Comparison of ENCODE assay signal across 11 mouse cellular contexts in genomic region chr5:105817248-105817976, GRCm38 (mm10). TPM values are rescaled to one million over a fixed set of nuclear protein-coding genes. Genes with fewer than 3 reads are reported as not detected.
A peak's percentile ranks its signal among the peaks of the same experiment; 100 is the strongest.
DNase-seq lines count a peak whose midpoint lies in the region; ATAC-seq and TF ChIP-seq lines count a peak whose summit lies in the region.
"Had no signal": no experiment of that assay in that cellular context is flagged by ENCODE, and none has a peak within 500 bp of the region (broad histone marks: within the 10 kb centered on the region; RNA-seq: fewer than 3 reads in every experiment).

No protein-coding gene starts in this region.

- ATAC-seq in heart, embryonic 16.5 days (replicated peaks; ENCODE audit: extremely low read depth, insufficient read depth, low FRiP score) = peak; percentile 69
- ATAC-seq in heart, embryonic 12.5 days (ENCODE audit: insufficient number of reproducible peaks, low FRiP score) = no peak
- ATAC-seq in hindbrain, postnatal 0 days = no peak
- ATAC-seq in neural tube, embryonic 14.5 days (ENCODE audit: low read depth) = peak; percentile 39; the same call in 1 of the 2 replicates
- ATAC-seq: intestine, embryonic 15.5 days had no signal

- DNase-seq in retina, postnatal 7 days (ENCODE audit: low read depth, low spot score) = peak; percentile 14
- DNase-seq in retina, postnatal 1 day = no peak
- DNase-seq in hindbrain, postnatal 0 days (ENCODE audit: low spot score) = peak; percentile 65
- DNase-seq in adrenal gland, adult (ENCODE audit: inconsistent age in 2 of 2, low spot score in 1 of 2) = no peak
- DNase-seq in frontal cortex, postnatal 10 days (ENCODE audit: low spot score in 2 of 2) = no peak

- no peak overlapping the region for H3K4me2 ChIP-seq in heart, embryonic 16.5 days (ENCODE audit: low read depth, low read length)
- no peak overlapping the region for H3K4me2 ChIP-seq in heart, embryonic 12.5 days
- no peak overlapping the region for H3K4me2 ChIP-seq in hindbrain, postnatal 0 days (ENCODE audit: low read depth, low read length)
- no peak overlapping the region for H3K4me2 ChIP-seq in neural tube, embryonic 14.5 days (ENCODE audit: low read depth, low read length)
- H3K4me2 ChIP-seq: intestine, embryonic 15.5 days; midbrain, embryonic 12.5 days; stomach, embryonic 15.5 days had no signal

- no peaks in the 10 kb centered on the region for H3K27me3 ChIP-seq in heart, embryonic 16.5 days (ENCODE audit: control insufficient read depth, insufficient read depth, low read length)
- peaks cover 15% of the 10 kb centered on the region; the same call in 1 of the 2 replicates for H3K27me3 ChIP-seq in heart, embryonic 12.5 days (replicated peaks)
- H3K27me3 ChIP-seq in hindbrain, postnatal 0 days (ENCODE audit: insufficient read depth, low read length) = no peaks in the 10 kb centered on the region
- no peaks in the 10 kb centered on the region for H3K27me3 ChIP-seq in neural tube, embryonic 14.5 days (ENCODE audit: control insufficient read depth, insufficient read depth, low read length)
- H3K27me3 ChIP-seq: intestine, embryonic 15.5 days; midbrain, embryonic 12.5 days; stomach, embryonic 15.5 days had no signal

- H3K4me1 ChIP-seq in heart, embryonic 16.5 days (ENCODE audit: control insufficient read depth, insufficient read depth, low read length) = peaks cover 10% of the 10 kb centered on the region
- H3K4me1 ChIP-seq in heart, embryonic 12.5 days (replicated peaks) = peaks cover 5% of the 10 kb centered on the region
- peaks cover 4% of the 10 kb centered on the region; the same call in 1 of the 2 replicates for H3K4me1 ChIP-seq in hindbrain, postnatal 0 days (ENCODE audit: insufficient read depth, low read length)
- 0 out of 2 replicates have a peak, but pooled peaks cover 10% of the 10 kb centered on the region for H3K4me1 ChIP-seq in neural tube, embryonic 14.5 days (ENCODE audit: control insufficient read depth, insufficient read depth, low read length)
- H3K4me1 ChIP-seq: intestine, embryonic 15.5 days; stomach, embryonic 15.5 days had no signal

- TF ChIP-seq CTCF in hindbrain, postnatal 0 days (IDR thresholded peaks at IDR 0.05; ENCODE audit: low read depth) = no peak

- H3K27ac ChIP-seq in heart, embryonic 16.5 days (ENCODE audit: low read length) = peak overlapping the region; percentile 51
- H3K27ac ChIP-seq in heart, embryonic 12.5 days (ENCODE audit: poor library complexity, severe bottlenecking) = no peak overlapping the region
- H3K27ac ChIP-seq in hindbrain, postnatal 0 days = no peak overlapping the region; the same call in 1 of the 2 replicates
- 0 out of 2 replicates have a peak overlapping the region, but pooled peaks have one; percentile 16 for H3K27ac ChIP-seq in neural tube, embryonic 14.5 days (ENCODE audit: low read depth, low read length)
- H3K27ac ChIP-seq: intestine, embryonic 15.5 days; midbrain, embryonic 12.5 days; stomach, embryonic 15.5 days had no signal

- WGBS in heart, embryonic 16.5 days = 67% methylated on average over 9 of the region's 9 CpGs
- WGBS in heart, embryonic 12.5 days = 81% methylated on average over 9 of the region's 9 CpGs
- 57% methylated on average over 9 of the region's 9 CpGs for WGBS in hindbrain, postnatal 0 days
- WGBS in neural tube, embryonic 14.5 days = 72% methylated on average over 9 of the region's 9 CpGs

- no peak overlapping the region for H3K9ac ChIP-seq in heart, embryonic 16.5 days (ENCODE audit: low read length)
- H3K9ac ChIP-seq in heart, embryonic 12.5 days = no peak overlapping the region
- H3K9ac ChIP-seq in hindbrain, postnatal 0 days (replicated peaks; ENCODE audit: low read length) = no peak overlapping the region
- H3K9ac ChIP-seq in neural tube, embryonic 14.5 days (replicated peaks; ENCODE audit: low read depth, low read length) = no peak overlapping the region
- H3K9ac ChIP-seq: intestine, embryonic 15.5 days; midbrain, embryonic 12.5 days; stomach, embryonic 15.5 days had no signal

- H3K4me3 ChIP-seq in heart, embryonic 16.5 days (ENCODE audit: low read length) = no peak overlapping the region
- H3K4me3 ChIP-seq in heart, embryonic 12.5 days = no peak overlapping the region
- H3K4me3 ChIP-seq in hindbrain, postnatal 0 days (ENCODE audit: low read length) = no peak overlapping the region
- no peak overlapping the region for H3K4me3 ChIP-seq in neural tube, embryonic 14.5 days (ENCODE audit: low read depth, low read length)
- H3K4me3 ChIP-seq: intestine, embryonic 15.5 days; midbrain, embryonic 12.5 days; stomach, embryonic 15.5 days had no signal

- peaks cover 8% of the 10 kb centered on the region for H3K9me3 ChIP-seq in heart, embryonic 16.5 days (replicated peaks; ENCODE audit: control insufficient read depth, low read length)
- H3K9me3 ChIP-seq in heart, embryonic 12.5 days (replicated peaks) = peaks cover 16% of the 10 kb centered on the region
- H3K9me3 ChIP-seq in hindbrain, postnatal 0 days (ENCODE audit: low read length) = peaks cover 7% of the 10 kb centered on the region
- H3K9me3 ChIP-seq in neural tube, embryonic 14.5 days (ENCODE audit: control insufficient read depth, low read length) = peaks cover 9% of the 10 kb centered on the region; the same call in 1 of the 2 replicates
- H3K9me3 ChIP-seq: intestine, embryonic 15.5 days; stomach, embryonic 15.5 days had no signal

- peaks cover 16% of the 10 kb centered on the region for H3K36me3 ChIP-seq in heart, embryonic 16.5 days (ENCODE audit: control insufficient read depth, insufficient read depth)
- H3K36me3 ChIP-seq in heart, embryonic 12.5 days = peaks cover 17% of the 10 kb centered on the region
- H3K36me3 ChIP-seq in hindbrain, postnatal 0 days (ENCODE audit: insufficient read depth, low read length) = peaks cover 20% of the 10 kb centered on the region
- H3K36me3 ChIP-seq in neural tube, embryonic 14.5 days (ENCODE audit: control insufficient read depth, insufficient read depth, low read length) = peaks cover 20% of the 10 kb centered on the region

RNA-seq across cellular contexts. Expression of gene Zfp326, which starts 59.0 kb away (rescaled TPM):
- 21.5 and 24.8 TPM in 2 replicates for polyA plus RNA-seq in heart, embryonic 16.5 days (2015; fragmentation: Nextera tagmentation; extraction: Ambion mirVana)
- polyA plus RNA-seq in heart, embryonic 12.5 days (2016; fragmentation: Nextera tagmentation; extraction: Ambion mirVana) = 35.6 and 36.7 TPM in 2 replicates
- total RNA-seq in hindbrain, postnatal 0 days (2014; rRNA removed) = 9.1 and 11.4 TPM in 2 replicates
- 42.3 and 43.9 TPM in 2 replicates for polyA plus RNA-seq in hindbrain, postnatal 0 days (2015; fragmentation: Nextera tagmentation; extraction: Ambion mirVana)
- polyA plus RNA-seq in neural tube, embryonic 14.5 days (2014; fragmentation: Nextera tagmentation; extraction: Ambion mirVana) = 48.0 and 51.7 TPM in 2 replicates

Comparison
In these comparisons a context has a peak if more than half of its experiments do, and no peak if none do; other contexts are left out.
1. ATAC-seq: peak in heart, embryonic 16.5 days (single experiment) and neural tube, embryonic 14.5 days (single experiment); none in heart, embryonic 12.5 days (single experiment) and hindbrain, postnatal 0 days (single experiment).
2. H3K27ac ChIP-seq: peak in heart, embryonic 16.5 days (single experiment) and neural tube, embryonic 14.5 days (single experiment); none in heart, embryonic 12.5 days (single experiment) and hindbrain, postnatal 0 days (single experiment).
3. DNase-seq: peak in retina, postnatal 7 days (single experiment) and hindbrain, postnatal 0 days (single experiment); none in retina, postnatal 1 day (single experiment), adrenal gland, adult (0 of 2) and frontal cortex, postnatal 10 days (0 of 2).